Mouse (Mus musculus) common myeloid progenitor, adult 5-6 weeks (primary cell): ENCODE measurements around the gene Ccdc146. TPM values are rescaled to one million over a fixed set of nuclear protein-coding genes. Genes with fewer than 3 reads are reported as not detected.
A peak's percentile ranks its signal among the peaks of the same experiment; 100 is the strongest.
"Not testable (repeated sequence)": the region's sequence is repeated elsewhere in the genome, so short reads cannot be mapped to it uniquely, and the experiment has no call there.

Experiments used
- ATAC-seq: replicated peaks from 2 replicates; pipeline ENCODE4 v1.8.0; 2016; ENCODE audit warnings: low read depth, mild to moderate bottlenecking, moderate TSS enrichment, inconsistent platforms; ENCODE audit not compliant: poor library complexity, severe bottlenecking
- total RNA-seq: library from RNA; stranded (forward); fragments of 200-1000, 187-1606 nt; gene quantifications from 2 replicates; pipeline ENCODE4 v1.2.3, GENCODE M21; 2017

Gene Ccdc146
- total RNA-seq, 1 experiment from 2014 or later: not detected

DNA sequence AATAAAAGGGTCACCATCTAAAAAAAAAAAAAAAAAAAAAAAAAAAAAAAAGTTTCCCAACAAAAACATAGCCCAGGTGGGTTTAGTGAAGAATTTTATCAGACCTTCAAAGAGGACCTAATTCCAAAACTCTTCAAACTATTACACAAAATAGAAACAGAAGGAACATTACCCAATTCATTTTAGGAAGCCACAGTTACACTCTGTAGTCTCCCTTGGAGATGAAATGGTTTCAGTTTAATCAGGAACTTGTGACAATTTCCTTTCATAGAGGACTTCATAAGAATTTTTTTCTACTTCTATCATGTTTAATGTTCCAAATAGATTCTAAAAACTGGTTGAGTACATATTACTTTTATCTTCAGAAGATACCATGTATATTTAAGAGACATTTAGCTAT, 72.8 kb downstream of the Ccdc146 start:
- ATAC-seq: no peak

GRCm38 (mm10) chr5:21348366-21348765, 76.1 kb downstream of the Ccdc146 start:
- no peak for ATAC-seq

DNA sequence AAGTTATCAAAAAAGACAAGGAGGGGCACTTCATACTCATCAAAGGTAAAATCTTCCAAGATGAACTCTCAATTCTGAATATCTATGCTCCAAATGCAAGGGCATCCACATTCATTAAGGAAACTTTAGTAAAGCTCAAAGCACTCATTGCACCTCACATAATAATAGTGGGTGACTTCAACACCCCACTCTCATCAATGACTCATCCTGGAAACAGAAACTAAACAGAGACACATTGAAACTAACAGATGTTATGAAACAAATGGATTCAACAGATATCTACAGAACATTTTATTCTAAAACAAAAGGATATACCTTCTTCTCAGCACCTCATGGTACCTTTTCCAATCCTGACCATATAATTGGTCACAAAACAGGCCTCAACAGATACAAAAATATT, 82.2 kb downstream of the Ccdc146 start:
- ATAC-seq: not testable (repeated sequence)

DNA sequence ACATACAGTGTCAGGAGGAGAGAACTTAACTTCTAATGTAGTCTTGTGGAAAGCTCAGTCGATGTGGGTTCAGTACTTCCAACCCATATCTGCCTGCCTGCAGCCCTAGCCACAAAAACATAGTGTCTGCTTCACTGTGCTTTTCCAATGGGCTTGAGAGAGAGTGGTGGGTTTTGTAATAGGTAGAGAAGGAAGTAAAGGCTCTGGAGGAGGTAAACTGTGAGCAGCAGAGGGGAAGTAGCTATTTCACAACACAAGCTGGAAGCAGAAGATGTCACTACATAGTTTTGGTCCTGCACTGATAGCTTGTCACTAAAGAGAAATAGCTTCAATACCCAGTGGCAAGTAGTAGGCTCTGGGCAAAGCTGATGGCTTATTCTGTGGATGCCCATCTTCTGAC, 92.4 kb downstream of the Ccdc146 start:
- peak; percentile 94 for ATAC-seq

GRCm38 (mm10) chr5:21331656-21332055, 92.8 kb downstream of the Ccdc146 start:
- peak; percentile 28 for ATAC-seq

- 0 out of 2 replicates have a peak, but pooled peaks have one; percentile 16 for ATAC-seq
Observed at GRCm38 (mm10) chr5:21329672-21330665, 94.5 kb downstream of the Ccdc146 start.

DNA sequence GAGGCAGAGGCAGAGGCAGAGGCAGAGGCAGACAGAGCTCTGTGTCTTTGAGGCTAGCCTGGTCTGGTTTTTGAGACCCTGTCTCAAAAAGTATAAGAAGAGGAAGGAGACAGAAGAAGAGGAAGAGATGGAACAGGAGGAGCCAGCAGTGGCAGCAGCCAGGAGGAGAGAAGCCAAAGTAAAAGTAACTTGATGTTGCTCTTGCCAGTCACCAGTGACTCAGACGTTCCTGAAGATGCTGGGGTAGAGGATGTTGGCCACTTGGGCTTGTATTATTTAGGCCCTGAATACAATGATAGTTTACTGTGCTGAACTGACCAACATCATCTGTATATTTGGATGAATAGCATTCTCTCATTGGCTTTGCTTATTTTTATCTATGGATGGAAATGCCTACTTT, 95.9 kb downstream of the Ccdc146 start:
- no peak for ATAC-seq

GRCm38 (mm10) chr5:21326494-21326893, 98.0 kb downstream of the Ccdc146 start:
- ATAC-seq: peak; percentile 93

GRCm38 (mm10) chr5:21320138-21320537, 104.3 kb downstream of the Ccdc146 start:
- no peak for ATAC-seq

- ATAC-seq: no peak
Observed at GRCm38 (mm10) chr5:21314696-21315095, 109.8 kb downstream of the Ccdc146 start.

DNA sequence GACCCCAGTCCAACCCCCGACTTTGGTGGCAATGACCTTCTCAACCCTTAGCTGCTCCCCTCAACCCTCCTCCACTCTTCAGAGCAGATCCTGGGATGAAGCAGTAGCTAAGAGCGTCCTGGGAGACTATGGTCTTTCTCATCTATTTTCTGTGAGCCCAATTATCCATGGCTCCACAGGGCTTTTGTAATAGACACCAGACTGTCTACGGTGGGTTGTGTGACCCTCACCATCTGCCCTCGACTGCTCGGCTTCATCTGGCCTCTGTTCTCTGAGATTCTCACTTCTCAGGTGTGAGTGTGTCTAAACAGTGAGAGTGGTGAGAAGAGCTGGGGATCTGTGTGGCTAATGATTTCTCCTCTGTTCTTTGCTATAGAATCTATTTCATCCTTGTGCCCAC, 117.3 kb downstream of the Ccdc146 start:
- no peak for ATAC-seq

DNA sequence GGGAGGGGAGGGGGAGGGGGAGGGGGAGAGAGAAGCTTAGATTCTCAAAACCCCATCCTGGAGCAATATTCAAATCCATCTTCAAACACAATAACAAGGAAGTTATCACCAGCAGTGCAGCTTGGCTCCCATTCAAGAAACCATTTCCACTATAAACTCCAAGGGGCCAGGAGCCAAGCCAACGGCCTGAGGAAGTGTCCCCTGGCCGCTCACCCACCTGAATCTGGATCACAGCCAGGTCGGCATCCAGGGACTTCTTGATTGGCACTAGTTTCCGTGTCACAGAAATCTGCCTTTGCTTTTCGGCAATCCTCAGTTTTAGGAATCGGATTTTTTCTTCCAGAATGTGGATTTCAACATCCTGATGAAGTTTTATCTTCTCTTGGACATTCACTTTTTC, 123.5 kb downstream of the Ccdc146 start:
- ATAC-seq: no peak

GRCm38 (mm10) chr5:21300058-21300457, 124.4 kb downstream of the Ccdc146 start:
- no peak for ATAC-seq

GRCm38 (mm10) chr5:21299076-21299755, 125.3 kb downstream of the Ccdc146 start:
- ATAC-seq: no peak

DNA sequence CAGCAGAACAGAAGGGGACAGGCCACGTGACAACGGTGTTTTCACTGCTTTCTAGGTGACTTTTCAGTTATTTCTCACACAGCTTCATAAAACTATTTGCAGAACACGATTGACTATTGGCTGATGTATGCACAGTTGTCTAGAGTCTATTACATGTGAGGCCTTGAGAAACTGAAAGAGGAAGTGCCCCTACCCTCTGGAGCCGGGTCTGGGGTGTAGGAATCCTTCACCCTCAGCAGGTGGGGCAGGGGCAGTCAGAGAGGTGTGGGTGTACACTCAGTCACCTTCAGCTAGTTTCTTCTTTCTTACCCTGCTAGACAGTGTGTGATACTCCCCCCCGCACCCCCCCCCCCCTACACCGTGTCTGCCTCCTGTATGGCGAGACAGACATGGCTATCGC, 128.8 kb downstream of the Ccdc146 start:
- peak; percentile 60; the same call in 1 of the 2 replicates for ATAC-seq

DNA sequence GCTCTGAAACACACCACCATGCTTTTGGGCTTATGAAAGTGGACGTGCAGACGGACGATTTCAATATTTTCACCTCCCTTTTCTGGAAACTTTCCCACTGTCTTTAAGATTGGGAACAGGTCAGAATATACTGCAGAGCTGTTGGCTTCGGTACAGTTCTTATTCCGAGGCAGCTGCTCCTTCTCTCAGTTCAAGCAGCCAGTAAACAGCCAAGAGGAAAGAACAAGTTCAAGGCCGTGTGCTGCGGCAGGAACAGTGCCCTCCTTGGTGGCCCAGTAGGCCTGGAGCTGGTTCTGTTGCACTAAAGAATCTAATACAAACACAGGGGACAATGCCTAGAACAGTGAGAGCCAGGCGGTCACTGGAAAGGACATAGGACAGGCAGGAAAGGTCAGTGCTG, 133.9 kb downstream of the Ccdc146 start:
- ATAC-seq: no peak

- no peak for ATAC-seq
Observed at GRCm38 (mm10) chr5:21288658-21289435, 135.6 kb downstream of the Ccdc146 start.

- no peak for ATAC-seq
Observed at GRCm38 (mm10) chr5:21283356-21284062, 141.0 kb downstream of the Ccdc146 start.

DNA sequence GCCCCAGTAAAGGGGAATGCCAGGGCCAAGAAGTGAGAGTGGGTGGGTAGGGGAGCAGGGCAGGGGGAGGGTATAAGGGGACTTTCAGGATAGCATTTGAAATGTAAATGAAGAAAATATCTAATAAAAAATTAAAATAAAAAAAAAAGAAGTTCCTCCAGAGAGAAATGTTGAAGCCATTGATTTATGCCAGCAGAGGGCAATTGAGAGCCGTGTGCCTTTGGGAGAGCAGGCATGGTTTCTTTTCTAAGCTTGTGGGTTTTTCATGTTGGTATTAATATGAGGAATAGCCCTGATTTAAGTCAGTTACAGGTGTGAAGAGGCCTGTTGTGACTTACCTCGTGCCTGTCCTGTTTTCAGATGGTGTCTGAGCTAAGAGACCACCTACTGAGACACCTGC, 146.8 kb downstream of the Ccdc146 start:
- not testable (repeated sequence) for ATAC-seq
